Comparison of ENCODE assay signal across 1 mouse cellular context in the genomic region with DNA sequence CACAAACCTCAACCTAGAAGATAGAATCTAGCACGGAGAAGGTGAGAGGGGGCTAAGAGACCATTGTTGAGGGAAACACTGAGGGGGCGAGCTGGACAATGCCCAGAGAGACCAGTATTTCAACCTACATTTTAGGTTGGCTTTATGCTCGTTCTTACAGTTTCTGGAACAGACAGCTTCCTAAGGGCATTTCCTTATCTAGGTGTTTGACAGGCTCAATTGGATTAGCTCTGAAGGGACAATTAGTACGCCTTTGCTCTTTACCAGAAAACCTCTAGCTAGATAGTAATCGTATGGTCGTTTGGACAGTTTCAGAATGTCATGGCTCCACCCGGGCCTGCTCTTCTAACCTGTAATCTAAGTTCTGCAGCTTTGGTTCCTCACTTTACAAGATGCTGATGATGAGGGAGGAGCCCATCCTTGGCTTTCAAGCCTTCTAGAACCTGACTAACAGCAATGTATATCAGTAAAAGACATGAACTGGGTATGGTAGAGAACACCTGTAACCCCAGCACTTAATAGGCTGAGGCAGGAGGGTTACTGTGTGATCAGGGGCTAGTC.
TF ChIP-seq lines count a peak whose summit lies in the region.

No protein-coding gene starts in this region.

TF ChIP-seq in MEL, 35 proteins besides CTCF, POLR2A, EP300 and RAD21 (continued from another document):
- TF ChIP-seq ELF1 (IDR thresholded peaks at IDR 0.05; ENCODE audit: low read depth, low read length) (no peak; the same call in 1 of the 2 replicates), GATA1 (IDR thresholded peaks at IDR 0.05; ENCODE audit: low read depth, low read length) (peak; percentile 72), ZC3H11A (IDR thresholded peaks at IDR 0.05; ENCODE audit: low read depth, low read length) (no peak), MAZ (IDR thresholded peaks at IDR 0.05; ENCODE audit: low read depth, low read length) (no peak), ZMIZ1 (IDR thresholded peaks at IDR 0.05; ENCODE audit: low read depth, low read length) (no peak)
